Mouse (Mus musculus) small intestine, adult 2 months (tissue): ENCODE results near the gene Gm17651.

ENCODE experiments used
- CTCF ChIP-seq: fragments of 200-500 bp; IDR thresholded peaks from 2 replicates; pipeline ENCODE4 v1.5.1; 2012; ENCODE audit warnings: low read depth, mild to moderate bottlenecking, control low read depth, inconsistent platforms, low read length, moderate library complexity, mixed read lengths; ENCODE audit not compliant: insufficient replicate concordance, insufficient read length; ENCODE audit errors: extremely low read depth
- POLR2A ChIP-seq: fragments of 200-500 bp; IDR thresholded peaks from 2 replicates; pipeline ENCODE4 v1.6.1; 2012; ENCODE audit warnings: low read depth, mild to moderate bottlenecking, control low read depth, inconsistent platforms, low read length, moderate library complexity

- TF ChIP-seq CTCF (peak; percentile 78; the same call in 1 of the 2 replicates), POLR2A (no peak)
Observed at GRCm38 (mm10) chr3:97681321-97682158, 7.0 kb upstream of the Gm17651 start.
